Mouse (Mus musculus) MEL (cell line): ENCODE results near the gene Gm11273. TPM values are rescaled to one million over a fixed set of nuclear protein-coding genes. Genes with fewer than 3 reads are reported as not detected.
A peak's percentile ranks its signal among the peaks of the same experiment; 100 is the strongest.

Experiments used
- DNase-seq: peaks from one replicate; pipeline ENCODE4 v3.0.0; 2011; ENCODE audit warnings: low read depth, low spot score
- H3K27ac ChIP-seq: 2 replicates; pipeline ENCODE4 v1.5.1; 2012; ENCODE audit warnings: low read depth, mild to moderate bottlenecking, control low read depth, low read length, moderate library complexity; ENCODE audit not compliant: control insufficient read depth
- H3K27me3 ChIP-seq, 2 experiments: fragments of 150-350 bp in 1 of 2; sonication (generic) in 1 of 2; 2 replicates each; pipeline ENCODE4 v1.6.1; 2012; ENCODE audit warnings: low read length in 2 of 2, mild to moderate bottlenecking in 2 of 2, improper control_type of control experiment in 1 of 2, moderate library complexity in 1 of 2; ENCODE audit not compliant: insufficient read depth in 2 of 2, control insufficient read depth in 1 of 2
- H3K36me3 ChIP-seq, 2 experiments: 2 replicates each; pipeline ENCODE4 v1.6.1; 2012 to 2014; ENCODE audit warnings: low read length in 2 of 2, improper control_type of control experiment in 1 of 2, inconsistent platforms in 1 of 2, mild to moderate bottlenecking in 1 of 2; ENCODE audit not compliant: insufficient read depth in 2 of 2, control insufficient read depth in 1 of 2
- H3K4me1 ChIP-seq, 2 experiments: fragments of 150-350 bp in 1 of 2; sonication (generic) in 1 of 2; 2 replicates each; pipeline ENCODE4 v1.6.1; 2012; ENCODE audit warnings: low read length in 2 of 2, improper control_type of control experiment in 1 of 2, mild to moderate bottlenecking in 1 of 2; ENCODE audit not compliant: insufficient read depth in 2 of 2, control insufficient read depth in 1 of 2
- H3K4me3 ChIP-seq, 2 experiments: fragments of 150-350 bp in 1 of 2; sonication (generic) in 1 of 2; 2 replicates each; pipeline ENCODE4 v1.5.1; 2012; ENCODE audit warnings: low read depth in 2 of 2, low read length in 2 of 2, mild to moderate bottlenecking in 2 of 2, moderate library complexity in 2 of 2, control low read depth in 1 of 2, improper control_type of control experiment in 1 of 2; ENCODE audit not compliant: control insufficient read depth in 1 of 2, insufficient read depth in 1 of 2
- H3K79me2 ChIP-seq: 2 replicates; pipeline ENCODE4 v1.6.1; 2012; ENCODE audit warnings: mild to moderate bottlenecking, low read length, moderate library complexity; ENCODE audit not compliant: control insufficient read depth, poor library complexity, insufficient read depth
- H3K9ac ChIP-seq: 2 replicates; pipeline ENCODE4 v1.6.1; 2012; ENCODE audit warnings: low read depth, mild to moderate bottlenecking, control low read depth, low read length, moderate library complexity; ENCODE audit not compliant: control insufficient read depth, poor library complexity, severe bottlenecking
- H3K9me3 ChIP-seq: fragments of 150-350 bp; sonication (generic); replicated peaks from 2 replicates; pipeline ENCODE4 v1.6.1; 2012; ENCODE audit warnings: mild to moderate bottlenecking, low read length, improper control_type of control experiment, moderate library complexity; ENCODE audit not compliant: insufficient read depth
- BHLHE40 ChIP-seq: IDR thresholded peaks from 2 replicates; pipeline ENCODE4 v1.6.1; 2012; ENCODE audit warnings: low read depth, mild to moderate bottlenecking, inconsistent platforms, low read length, improper control_type of control experiment, borderline replicate concordance
- CHD1 ChIP-seq: IDR thresholded peaks from 2 replicates; pipeline ENCODE4 v1.6.1; 2012; ENCODE audit warnings: low read depth, mild to moderate bottlenecking, inconsistent platforms, low read length, improper control_type of control experiment
- EP300 ChIP-seq, 2 experiments: IDR thresholded peaks; 2 replicates each; pipeline ENCODE4 v1.6.1; 2011; ENCODE audit warnings: improper control_type of control experiment in 2 of 2, low read length in 2 of 2, low read depth in 1 of 2, mild to moderate bottlenecking in 1 of 2
- ETS1 ChIP-seq: IDR thresholded peaks from 2 replicates; pipeline ENCODE4 v1.6.1; 2012; ENCODE audit warnings: low read depth, mild to moderate bottlenecking, inconsistent platforms, low read length, improper control_type of control experiment, moderate library complexity
- GATA1 ChIP-seq: IDR thresholded peaks from 2 replicates; pipeline ENCODE4 v1.6.1; 2011; ENCODE audit warnings: low read depth, low read length, improper control_type of control experiment
- MAFK ChIP-seq: IDR thresholded peaks from 2 replicates; pipeline ENCODE4 v1.6.1; 2011; ENCODE audit warnings: low read depth, mild to moderate bottlenecking, low read length, improper control_type of control experiment, borderline replicate concordance
- MAX ChIP-seq: IDR thresholded peaks from 2 replicates; pipeline ENCODE4 v1.6.1; 2011; ENCODE audit warnings: low read length, improper control_type of control experiment
- MEF2A ChIP-seq: IDR thresholded peaks from 2 replicates; pipeline ENCODE4 v1.6.1; 2014; ENCODE audit warnings: low read depth, mild to moderate bottlenecking, inconsistent platforms, low read length, improper control_type of control experiment; ENCODE audit not compliant: poor library complexity, insufficient replicate concordance, severe bottlenecking; ENCODE audit errors: extremely low read depth
- MXI1 ChIP-seq: IDR thresholded peaks from 2 replicates; pipeline ENCODE4 v1.6.1; 2011; ENCODE audit warnings: mild to moderate bottlenecking, low read depth, low read length, improper control_type of control experiment
- MYC ChIP-seq: IDR thresholded peaks from 2 replicates; pipeline ENCODE4 v1.6.1; 2011; ENCODE audit warnings: low read depth, mild to moderate bottlenecking, low read length, improper control_type of control experiment, moderate library complexity
- RAD21 ChIP-seq: IDR thresholded peaks from 2 replicates; pipeline ENCODE4 v1.6.1; 2011; ENCODE audit warnings: mild to moderate bottlenecking, low read depth, low read length, improper control_type of control experiment
- RCOR1 ChIP-seq: IDR thresholded peaks from 2 replicates; pipeline ENCODE4 v1.6.1; 2012; ENCODE audit warnings: low read depth, mild to moderate bottlenecking, inconsistent platforms, low read length, improper control_type of control experiment
- SIN3A ChIP-seq: IDR thresholded peaks from 2 replicates; pipeline ENCODE4 v1.6.1; 2012; ENCODE audit warnings: low read length, improper control_type of control experiment, inconsistent platforms
- TAL1 ChIP-seq: IDR thresholded peaks from 2 replicates; pipeline ENCODE4 v1.6.1; 2012; ENCODE audit warnings: mild to moderate bottlenecking, inconsistent platforms, low read length, moderate library complexity, mixed read lengths
- TCF12 ChIP-seq: IDR thresholded peaks from 2 replicates; pipeline ENCODE4 v1.6.1; 2014; ENCODE audit warnings: low read depth, mild to moderate bottlenecking, inconsistent platforms, low read length, improper control_type of control experiment, moderate library complexity
- UBTF ChIP-seq: IDR thresholded peaks from 2 replicates; pipeline ENCODE4 v1.6.1; 2012; ENCODE audit warnings: low read depth, mild to moderate bottlenecking, inconsistent platforms, low read length, improper control_type of control experiment, moderate library complexity, borderline replicate concordance; ENCODE audit not compliant: insufficient read depth
- ZC3H11A ChIP-seq: IDR thresholded peaks from 2 replicates; pipeline ENCODE4 v1.6.1; 2012; ENCODE audit warnings: low read depth, mild to moderate bottlenecking, inconsistent platforms, low read length, improper control_type of control experiment
- ZKSCAN1 ChIP-seq: IDR thresholded peaks from 2 replicates; pipeline ENCODE4 v1.6.1; 2012; ENCODE audit warnings: low read depth, mild to moderate bottlenecking, inconsistent platforms, low read length, improper control_type of control experiment, moderate library complexity
- polyA plus RNA-seq, 2 experiments: library from polyadenylated mRNA; stranded (reverse) in 1 of 2; unstranded in 1 of 2; fragments of >175 nt in 1 of 2; fragments of >200 nt in 1 of 2; gene quantifications; 2 replicates each; pipeline versions ENCODE4 v1.2.1 to v1.2.4; 2012; ENCODE audit warnings: low replicate concordance in 2 of 2, low read depth in 1 of 2; ENCODE audit not compliant: insufficient read length in 2 of 2, insufficient read depth in 1 of 2, missing spikeins in 1 of 2
- total RNA-seq: library from RNA; depleted of rRNA; stranded (reverse); fragments of 300-350 nt; gene quantifications from 2 replicates; pipeline ENCODE4 v1.2.3, GENCODE M21; 2012

Gene Gm11273
- total and polyA plus RNA-seq, 3 experiments: 32.5 to 306 TPM; not detected in 1

- Histone ChIP-seq H3K4me1 (peaks cover 0 to 7% of the 10 kb centered on the region in 2 experiments; a peak in 2 of 4 replicates), H3K36me3 (peaks cover 0 to 7% of the 10 kb centered on the region in 2 experiments; a peak in 2 of 4 replicates), H3K9ac (peak overlapping the region; percentile 30; the same call in 1 of the 2 replicates), H3K4me3 (peak overlapping the region in 1 of 2 experiments; percentile 19; a peak in 2 of 4 replicates), H3K27ac (no peak overlapping the region), H3K27me3 (no peaks in the 10 kb centered on the region; a peak in 1 of 4 replicates), H3K9me3 (no peaks in the 10 kb centered on the region), H3K79me2 (no peaks in the 10 kb centered on the region)
- DNase-seq: peak; percentile 48
- no peak for TF ChIP-seq ZC3H11A
- no peak for TF ChIP-seq ETS1
- peak; percentile 12; the same call in 1 of the 2 replicates for TF ChIP-seq TAL1
- no peak for TF ChIP-seq RAD21
- peak; percentile 78 for TF ChIP-seq GATA1
- TF ChIP-seq BHLHE40: no peak
- no peak for TF ChIP-seq MAX
- peak; percentile 54 to 70; a peak in 3 of 4 replicates for TF ChIP-seq EP300 (IDR thresholded peaks at IDR 0.05; ENCODE audit: low read depth in 1 of 2, low read length in 2 of 2)
- no peak for TF ChIP-seq UBTF
- no peak for TF ChIP-seq ZKSCAN1
- TF ChIP-seq TCF12: peak; percentile 71
These were observed 28.8 kb downstream of the Gm11273 start for GRCm38 (mm10) chr13:21472427-21472826.

GRCm38 (mm10) chr13:21469097-21469496 is 32.1 kb downstream of the Gm11273 start:
- Histone ChIP-seq H3K79me2 (no peaks in the 10 kb centered on the region), H3K27ac (no peak overlapping the region), H3K4me1 (peaks cover 0 to 7% of the 10 kb centered on the region in 2 experiments; a peak in 2 of 4 replicates), H3K27me3 (peaks cover 0 to 3% of the 10 kb centered on the region in 2 experiments; a peak in 3 of 4 replicates), H3K9ac (no peak overlapping the region), H3K4me3 (0 out of 4 replicates have a peak overlapping the region, but pooled peaks of 1 of the 2 experiments have one; percentile 1), H3K9me3 (no peaks in the 10 kb centered on the region), H3K36me3 (peaks cover 0 to 7% of the 10 kb centered on the region in 2 experiments; a peak in 2 of 4 replicates)
- peak; percentile 57 for DNase-seq
- 0 out of 2 replicates have a peak, but pooled peaks have one; percentile 30 for TF ChIP-seq ETS1
- peak; percentile 63 for TF ChIP-seq GATA1
- peak; percentile 36; the same call in 1 of the 2 replicates for TF ChIP-seq TCF12
- TF ChIP-seq SIN3A: no peak
- peak; percentile 31; the same call in 1 of the 2 replicates for TF ChIP-seq RCOR1
- TF ChIP-seq MYC: no peak
- no peak for TF ChIP-seq CHD1
- no peak for TF ChIP-seq MAFK
- 0 out of 2 replicates have a peak, but pooled peaks have one; percentile 11 for TF ChIP-seq MXI1
- no peak for TF ChIP-seq MEF2A
- TF ChIP-seq EP300 (IDR thresholded peaks at IDR 0.05; ENCODE audit: low read depth in 1 of 2, low read length in 2 of 2): peak; percentile 39 to 53; a peak in 3 of 4 replicates
